Mouse (Mus musculus) spleen, postnatal 10 days (tissue): Measurements from ENCODE around the gene Rasgef1a.

ENCODE experiments used
- DNase-seq, 2 experiments: peaks; one replicate each; pipeline ENCODE4 v3.0.0; 2021 to 2022; ENCODE audit warnings: low spot score in 2 of 2

Gene Rasgef1a

GRCm38 (mm10) chr6:118072176-118072575, 60.9 kb downstream of the Rasgef1a start:
- no peak for DNase-seq

DNA sequence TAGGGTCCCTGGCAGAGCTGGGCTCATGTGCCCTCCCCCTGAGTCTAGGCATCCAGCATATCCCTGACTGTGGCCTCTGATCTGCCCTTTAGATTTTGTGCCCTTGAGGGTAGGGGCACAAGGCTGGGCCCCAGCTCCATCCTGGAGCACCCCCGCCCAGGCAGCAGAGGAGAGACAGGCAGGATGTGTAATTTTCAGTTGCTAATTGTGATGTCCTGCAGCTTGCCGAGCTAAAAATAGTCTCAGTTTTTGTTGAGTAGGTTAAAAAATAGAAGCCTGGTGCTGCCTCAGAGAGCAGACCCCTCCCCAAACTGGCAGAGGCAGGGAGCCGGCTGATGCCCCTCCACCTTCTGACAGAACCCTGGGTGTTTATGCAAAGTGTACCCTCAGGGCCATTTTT, 62.9 kb downstream of the Rasgef1a start:
- DNase-seq: no peak

DNA sequence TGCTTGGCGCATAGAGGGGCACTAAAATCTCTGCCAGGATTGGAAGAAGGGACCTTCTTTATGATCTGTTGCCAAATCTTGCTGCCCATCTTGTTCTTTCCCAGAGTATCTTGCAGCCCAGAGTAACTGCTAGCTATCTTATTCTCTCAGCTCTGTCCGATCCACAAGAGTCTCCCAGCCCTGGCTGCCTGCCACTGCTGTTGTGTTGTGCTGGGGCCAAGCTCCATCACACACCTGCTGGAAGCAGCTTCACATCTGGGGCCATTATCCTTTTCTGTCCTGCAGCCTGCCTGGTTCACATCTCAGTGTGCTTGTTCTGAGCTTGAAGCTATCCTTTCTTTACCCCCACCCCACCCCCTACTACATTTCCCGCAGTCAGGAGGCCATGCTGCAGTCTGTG, 65.0 kb downstream of the Rasgef1a start:
- no peak for DNase-seq

GRCm38 (mm10) chr6:118076748-118077147, 65.5 kb downstream of the Rasgef1a start:
- DNase-seq: no peak

GRCm38 (mm10) chr6:118077421-118077820, 66.2 kb downstream of the Rasgef1a start:
- DNase-seq: no peak

GRCm38 (mm10) chr6:118078751-118079150, 67.5 kb downstream of the Rasgef1a start:
- no peak for DNase-seq

GRCm38 (mm10) chr6:118079292-118079691, 68.1 kb downstream of the Rasgef1a start:
- DNase-seq: no peak

- no peak for DNase-seq
These were observed 68.7 kb downstream of the Rasgef1a start for GRCm38 (mm10) chr6:118079762-118080465.

DNA sequence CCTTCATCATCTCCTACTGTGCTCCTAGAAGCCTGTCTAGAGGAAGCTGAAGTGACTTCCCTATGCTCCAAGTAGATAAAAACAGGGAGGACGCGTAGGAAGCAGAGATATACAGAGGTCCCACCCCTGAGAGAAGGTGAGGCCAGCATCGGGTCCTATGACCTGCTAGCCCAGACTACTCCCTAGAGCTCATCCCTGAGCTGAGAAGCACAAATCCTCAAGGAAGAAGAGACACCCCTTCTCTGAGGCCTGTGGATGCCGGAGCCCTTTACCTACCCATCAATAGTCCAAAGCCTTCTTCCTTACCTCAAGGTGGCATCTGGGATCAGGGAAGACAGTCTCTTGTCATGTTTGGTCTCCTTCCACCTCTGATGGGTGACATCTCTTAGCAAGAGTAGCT, 69.5 kb downstream of the Rasgef1a start:
- no peak for DNase-seq

GRCm38 (mm10) chr6:118082384-118082783, 71.1 kb downstream of the Rasgef1a start:
- DNase-seq: no peak

DNA sequence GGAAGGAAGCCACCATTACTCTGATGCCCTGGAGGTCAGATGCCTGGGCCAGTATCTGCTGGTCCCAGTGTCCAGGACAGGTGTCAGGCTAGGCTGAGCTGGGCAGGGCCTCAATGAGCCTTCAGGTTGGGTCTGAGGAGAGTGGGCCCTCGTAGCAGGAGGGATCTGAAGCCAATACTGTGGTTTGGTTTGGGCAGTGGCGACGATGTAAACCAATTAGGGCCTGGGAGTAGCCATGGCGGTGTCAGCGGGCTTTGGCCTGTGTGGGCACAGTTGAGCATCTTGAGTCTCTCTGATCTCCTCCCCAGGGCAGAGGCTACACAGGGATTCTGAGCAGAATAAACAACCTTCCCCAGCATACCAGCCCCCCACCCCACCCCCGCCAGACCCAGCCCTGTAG, 72.4 kb downstream of the Rasgef1a start:
- DNase-seq: no peak

GRCm38 (mm10) chr6:118084596-118084995, 73.4 kb downstream of the Rasgef1a start:
- DNase-seq: no peak

GRCm38 (mm10) chr6:118087955-118088354, 76.7 kb downstream of the Rasgef1a start:
- DNase-seq: peak in 1 of 2 experiments; percentile 46

GRCm38 (mm10) chr6:118088750-118089440, 77.7 kb downstream of the Rasgef1a start:
- no peak for DNase-seq

DNA sequence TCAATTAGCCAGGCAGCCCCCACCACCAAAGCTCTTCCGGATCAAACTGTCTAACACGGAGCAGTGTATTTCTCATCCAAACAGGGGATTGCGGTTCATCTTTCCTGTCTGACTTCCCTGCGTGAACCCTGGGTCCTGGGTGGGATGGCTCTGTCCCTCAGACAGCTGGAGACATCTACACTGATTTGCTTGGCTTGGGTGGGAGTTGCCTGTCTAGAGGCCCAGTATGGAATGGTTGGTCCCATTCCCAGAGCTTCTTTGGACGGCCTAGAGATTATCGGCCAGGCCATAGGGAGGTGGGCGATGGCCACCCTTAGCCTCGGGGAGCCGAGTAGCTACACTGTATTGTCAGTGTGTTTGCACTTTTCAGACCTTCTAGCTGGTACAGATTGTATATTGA, 79.6 kb downstream of the Rasgef1a start:
- DNase-seq: no peak

- DNase-seq: peak in 1 of 2 experiments; percentile 8
These were observed 86.6 kb downstream of the Rasgef1a start for GRCm38 (mm10) chr6:118097765-118098365.

DNA sequence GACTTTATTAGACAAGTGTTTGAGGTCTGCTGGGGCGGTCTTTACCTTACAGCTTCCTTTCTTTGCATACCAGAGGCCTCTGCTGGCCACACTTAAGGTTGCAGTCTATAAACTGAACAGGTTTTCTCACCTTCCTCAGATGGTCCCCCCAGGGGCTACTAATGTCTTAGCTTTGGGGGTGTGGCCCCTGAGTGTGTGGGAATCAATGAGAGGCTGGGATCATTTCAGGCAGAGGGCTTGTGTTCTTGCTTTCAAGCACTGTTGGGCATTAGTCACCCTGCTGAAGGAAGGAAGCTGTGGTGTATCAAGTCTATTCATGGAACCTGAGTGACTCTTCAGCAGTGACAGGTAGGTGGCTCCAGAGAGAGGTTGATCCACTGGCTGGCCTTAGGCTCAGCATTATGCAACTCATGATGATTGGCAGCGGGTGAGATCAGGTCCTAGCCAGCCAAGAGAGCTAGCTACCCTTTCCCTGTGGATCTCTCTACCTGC, 88.1 kb downstream of the Rasgef1a start:
- peak in 1 of 2 experiments; percentile 24 for DNase-seq

DNA sequence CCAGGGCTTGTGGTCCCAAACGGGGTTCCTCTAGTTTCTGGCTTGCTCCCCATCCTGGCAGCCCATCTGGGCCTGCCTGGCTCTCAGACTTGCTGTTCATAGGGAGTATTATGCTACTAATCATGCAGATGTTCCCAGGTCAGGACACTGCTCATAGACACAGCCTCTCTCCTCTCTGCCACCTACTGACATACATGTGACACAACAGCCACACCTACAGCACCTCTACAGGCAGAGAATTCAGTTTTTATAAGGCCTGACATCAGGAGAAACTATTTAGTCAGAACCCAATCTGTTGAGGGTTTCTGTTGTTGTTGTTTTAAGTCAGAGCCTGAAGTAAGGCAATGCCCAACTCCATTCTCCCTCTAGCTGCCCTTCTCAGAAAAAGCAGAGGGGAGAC, 100.6 kb downstream of the Rasgef1a start:
- DNase-seq: no peak

DNA sequence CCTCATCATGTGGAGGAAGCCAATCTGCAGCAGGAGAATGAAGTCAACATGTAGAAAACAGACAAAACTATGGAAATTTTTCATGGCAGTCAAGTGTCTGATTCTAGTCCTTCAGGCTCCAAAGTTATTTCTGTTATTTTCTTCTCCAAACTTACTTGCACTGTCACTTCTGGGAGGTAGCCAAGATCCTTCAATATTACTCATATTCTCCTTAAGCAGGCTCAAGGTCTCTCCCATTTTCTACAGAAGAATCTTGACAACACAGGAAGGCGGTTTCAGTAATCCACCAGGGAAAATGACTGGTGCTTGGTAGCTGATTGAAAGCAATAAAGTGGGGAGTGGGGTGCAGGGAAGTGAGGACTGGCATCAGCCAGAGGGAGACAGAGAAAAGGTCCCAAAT, 111.5 kb downstream of the Rasgef1a start:
- DNase-seq: no peak

DNA sequence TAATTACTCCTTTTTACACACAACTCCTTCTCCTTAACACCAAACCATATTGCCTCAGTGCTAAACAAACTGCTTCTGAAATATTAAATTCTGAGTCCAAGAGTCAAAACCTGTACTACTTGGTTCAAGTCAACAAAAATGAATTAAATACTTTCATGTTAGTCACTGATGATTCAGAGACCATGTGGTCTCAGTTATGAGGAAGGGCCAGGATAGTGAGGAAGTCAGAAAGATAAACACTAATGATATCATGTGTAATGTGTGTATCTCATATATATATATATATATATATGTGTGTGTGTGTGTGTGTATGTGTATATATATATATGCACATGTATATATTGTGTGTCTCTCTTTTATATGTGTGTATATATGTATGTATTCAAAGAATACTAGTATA, 115.3 kb downstream of the Rasgef1a start:
- DNase-seq: no peak

GRCm38 (mm10) chr6:118127198-118127597, 116.0 kb downstream of the Rasgef1a start:
- DNase-seq: no peak

DNA sequence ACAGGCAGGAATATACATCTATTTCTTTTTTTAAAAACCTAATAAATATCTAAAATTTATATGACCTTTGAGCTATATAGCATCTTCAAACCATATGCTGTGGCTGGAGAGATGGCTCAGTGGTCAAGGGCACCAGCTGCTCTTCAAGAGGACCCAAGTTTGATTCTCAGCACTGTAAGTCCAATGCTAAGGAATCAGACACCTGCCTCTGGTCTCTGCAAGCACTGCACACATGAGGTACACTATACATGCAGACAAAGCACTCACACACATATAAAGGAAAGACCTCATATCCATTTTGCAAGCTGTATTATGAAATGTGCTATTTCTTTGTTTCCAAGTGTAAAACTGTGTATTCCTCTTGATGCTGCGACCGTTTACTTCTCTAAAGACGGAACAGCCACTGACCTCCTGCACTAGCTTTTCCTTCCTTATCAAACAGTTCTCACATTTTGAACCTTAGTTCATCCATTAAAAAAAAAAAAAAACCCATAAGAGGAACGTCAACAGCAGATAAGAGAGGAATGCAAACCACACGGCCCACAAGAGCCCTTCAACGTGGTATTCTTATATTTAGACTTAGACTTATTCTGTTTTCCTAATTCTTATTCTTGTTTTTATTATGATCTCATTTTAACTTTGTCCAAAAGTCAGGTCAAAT, 116.7 kb downstream of the Rasgef1a start:
- no peak for DNase-seq
